Mouse (Mus musculus): ENCODE measurements around the gene Chuk. TPM values are rescaled to one million over a fixed set of nuclear protein-coding genes. Genes with fewer than 3 reads are reported as not detected.

The Chuk gene
- polyA plus RNA-seq, 1 experiment from 2014 or later: 54.2 TPM

- ATAC-seq (ENCODE audit: insufficient number of reproducible peaks, insufficient read depth, low FRiP score, low TSS enrichment): no peak
- Histone ChIP-seq H3K4me2 (replicated peaks) (no peak overlapping the region), H3K9ac (no peak overlapping the region), H3K4me1 (peaks cover 11% of the 10 kb centered on the region), H3K27me3 (no peaks in the 10 kb centered on the region), H3K4me3 (no peak overlapping the region), H3K27ac (no peak overlapping the region), H3K36me3 (peaks cover 6% of the 10 kb centered on the region; the same call in 1 of the 2 replicates), H3K9me3 (no peaks in the 10 kb centered on the region)
- 84% methylated on average over 1 of the region's 1 CpGs for WGBS
Measured at GRCm38 (mm10) chr19:44104393-44104792, 2.9 kb downstream of the Chuk start.

GRCm38 (mm10) chr19:44103001-44103400, 4.3 kb downstream of the Chuk start:
- peaks cover 9% of the 10 kb centered on the region for H3K4me1 ChIP-seq
- H3K9ac ChIP-seq: no peak overlapping the region
- 92% methylated on average over 3 of the region's 3 CpGs for WGBS
- no peaks in the 10 kb centered on the region for H3K9me3 ChIP-seq
- H3K27me3 ChIP-seq: no peaks in the 10 kb centered on the region
- H3K4me2 ChIP-seq (replicated peaks): no peak overlapping the region
- no peak overlapping the region for H3K27ac ChIP-seq
- no peak for ATAC-seq (ENCODE audit: insufficient number of reproducible peaks, insufficient read depth, low FRiP score, low TSS enrichment)
- H3K4me3 ChIP-seq: no peak overlapping the region
- peaks cover 15% of the 10 kb centered on the region; the same call in 1 of the 2 replicates for H3K36me3 ChIP-seq

- H3K4me2 ChIP-seq (replicated peaks): no peak overlapping the region
- no peaks in the 10 kb centered on the region for H3K27me3 ChIP-seq
- peaks cover 30% of the 10 kb centered on the region for H3K36me3 ChIP-seq
- no peaks in the 10 kb centered on the region for H3K4me1 ChIP-seq
- no peak overlapping the region for H3K27ac ChIP-seq
- no peak for ATAC-seq (ENCODE audit: insufficient number of reproducible peaks, insufficient read depth, low FRiP score, low TSS enrichment)
- H3K9me3 ChIP-seq: no peaks in the 10 kb centered on the region; the same call in 1 of the 2 replicates
- no peak overlapping the region for H3K9ac ChIP-seq
- no peak overlapping the region for H3K4me3 ChIP-seq
Measured at GRCm38 (mm10) chr19:44100840-44101239, 6.4 kb downstream of the Chuk start.

- Histone ChIP-seq H3K4me1 (no peaks in the 10 kb centered on the region), H3K4me3 (no peak overlapping the region), H3K27me3 (no peaks in the 10 kb centered on the region), H3K9ac (no peak overlapping the region), H3K4me2 (replicated peaks) (no peak overlapping the region), H3K9me3 (no peaks in the 10 kb centered on the region), H3K27ac (no peak overlapping the region), H3K36me3 (peaks cover 39% of the 10 kb centered on the region)
- no peak for ATAC-seq (ENCODE audit: insufficient number of reproducible peaks, insufficient read depth, low FRiP score, low TSS enrichment)
- WGBS: 69% methylated on average over 3 of the region's 3 CpGs
Measured at GRCm38 (mm10) chr19:44086278-44086677, 21.0 kb downstream of the Chuk start.

GRCm38 (mm10) chr19:44080920-44081319, 26.4 kb downstream of the Chuk start:
- H3K36me3 ChIP-seq: peaks cover 51% of the 10 kb centered on the region
- no peaks in the 10 kb centered on the region for H3K4me1 ChIP-seq
- no peaks in the 10 kb centered on the region for H3K27me3 ChIP-seq
- no peak overlapping the region for H3K4me2 ChIP-seq (replicated peaks)
- no peak overlapping the region for H3K27ac ChIP-seq
- ATAC-seq (ENCODE audit: insufficient number of reproducible peaks, insufficient read depth, low FRiP score, low TSS enrichment): no peak
- no peak overlapping the region for H3K4me3 ChIP-seq
- H3K9ac ChIP-seq: no peak overlapping the region
- no peaks in the 10 kb centered on the region for H3K9me3 ChIP-seq
- WGBS: 86% methylated on average over 2 of the region's 2 CpGs

GRCm38 (mm10) chr19:44080023-44080422, 27.3 kb downstream of the Chuk start:
- Histone ChIP-seq H3K27me3 (no peaks in the 10 kb centered on the region), H3K4me2 (replicated peaks) (no peak overlapping the region), H3K36me3 (peaks cover 59% of the 10 kb centered on the region), H3K27ac (no peak overlapping the region), H3K9ac (no peak overlapping the region), H3K4me1 (no peaks in the 10 kb centered on the region), H3K9me3 (no peaks in the 10 kb centered on the region), H3K4me3 (no peak overlapping the region)
- ATAC-seq (ENCODE audit: insufficient number of reproducible peaks, insufficient read depth, low FRiP score, low TSS enrichment): no peak
- 84% methylated on average over 2 of the region's 2 CpGs for WGBS

GRCm38 (mm10) chr19:44077024-44077423, 30.3 kb downstream of the Chuk start:
- Histone ChIP-seq H3K4me2 (replicated peaks) (no peak overlapping the region), H3K4me1 (no peaks in the 10 kb centered on the region), H3K4me3 (no peak overlapping the region), H3K36me3 (peaks cover 50% of the 10 kb centered on the region), H3K27me3 (no peaks in the 10 kb centered on the region), H3K27ac (no peak overlapping the region), H3K9ac (no peak overlapping the region), H3K9me3 (no peaks in the 10 kb centered on the region)
- ATAC-seq (ENCODE audit: insufficient number of reproducible peaks, insufficient read depth, low FRiP score, low TSS enrichment): no peak
- WGBS: 81% methylated on average over 4 of the region's 4 CpGs

- no peak for ATAC-seq (ENCODE audit: insufficient number of reproducible peaks, insufficient read depth, low FRiP score, low TSS enrichment)
Measured at GRCm38 (mm10) chr19:44076457-44076856, 30.8 kb downstream of the Chuk start.

GRCm38 (mm10) chr19:44074986-44075385, 32.3 kb downstream of the Chuk start:
- H3K4me1 ChIP-seq: no peaks in the 10 kb centered on the region
- H3K9me3 ChIP-seq: no peaks in the 10 kb centered on the region
- H3K27ac ChIP-seq: no peak overlapping the region
- no peak for ATAC-seq (ENCODE audit: insufficient number of reproducible peaks, insufficient read depth, low FRiP score, low TSS enrichment)
- H3K4me2 ChIP-seq (replicated peaks): no peak overlapping the region
- no peak overlapping the region for H3K9ac ChIP-seq
- 79% methylated on average over 11 of the region's 11 CpGs for whole genome bisulfite sequencing
- H3K27me3 ChIP-seq: no peaks in the 10 kb centered on the region
- no peak overlapping the region for H3K4me3 ChIP-seq
- peaks cover 41% of the 10 kb centered on the region for H3K36me3 ChIP-seq

More at GRCm38 (mm10) chr19:44076457-44076856, 30.8 kb downstream of the Chuk start:
- H3K4me3 ChIP-seq: no peak overlapping the region
- no peaks in the 10 kb centered on the region for H3K4me1 ChIP-seq
- 64% methylated on average over 9 of the region's 9 CpGs for WGBS
- no peak overlapping the region for H3K4me2 ChIP-seq (replicated peaks)
- no peak overlapping the region for H3K9ac ChIP-seq
- H3K27me3 ChIP-seq: no peaks in the 10 kb centered on the region
- H3K9me3 ChIP-seq: no peaks in the 10 kb centered on the region
- H3K36me3 ChIP-seq: peaks cover 50% of the 10 kb centered on the region
- H3K27ac ChIP-seq: no peak overlapping the region

GRCm38 (mm10) chr19:44071166-44071565, 36.1 kb downstream of the Chuk start:
- no peak overlapping the region for H3K27ac ChIP-seq
- peaks cover 7% of the 10 kb centered on the region; the same call in 1 of the 2 replicates for H3K4me1 ChIP-seq
- WGBS: 67% methylated on average over 5 of the region's 5 CpGs
- no peaks in the 10 kb centered on the region for H3K9me3 ChIP-seq
- H3K4me3 ChIP-seq: no peak overlapping the region
- no peak overlapping the region for H3K4me2 ChIP-seq (replicated peaks)
- ATAC-seq (ENCODE audit: insufficient number of reproducible peaks, insufficient read depth, low FRiP score, low TSS enrichment): no peak
- H3K27me3 ChIP-seq: no peaks in the 10 kb centered on the region
- H3K36me3 ChIP-seq: peaks cover 16% of the 10 kb centered on the region
- no peak overlapping the region for H3K9ac ChIP-seq

- Histone ChIP-seq H3K27me3 (no peaks in the 10 kb centered on the region), H3K4me2 (replicated peaks) (peak overlapping the region; percentile 82), H3K4me3 (peak overlapping the region; percentile 61), H3K36me3 (peaks cover 4% of the 10 kb centered on the region), H3K4me1 (peaks cover 7% of the 10 kb centered on the region; the same call in 1 of the 2 replicates), H3K9ac (peak overlapping the region; percentile 79), H3K27ac (peak overlapping the region; percentile 33; the same call in 1 of the 2 replicates), H3K9me3 (no peaks in the 10 kb centered on the region)
- ATAC-seq (ENCODE audit: insufficient number of reproducible peaks, insufficient read depth, low FRiP score, low TSS enrichment): no peak
- 6% methylated on average over 4 of the region's 4 CpGs for WGBS
Measured at GRCm38 (mm10) chr19:44069914-44070232, 37.4 kb downstream of the Chuk start.

GRCm38 (mm10) chr19:44069121-44069913, 38.0 kb downstream of the Chuk start, which contains the start of gene Erlin1:
Gene Erlin1, minus strand, starts transcription at chr19:44069785.
- H3K4me1 ChIP-seq: peaks cover 7% of the 10 kb centered on the region; the same call in 1 of the 2 replicates
- H3K36me3 ChIP-seq: peaks cover 3% of the 10 kb centered on the region
- under 1% methylated on average over 75 of the region's 75 CpGs for WGBS
- H3K4me3 ChIP-seq: peak within 1 kb of the TSS; percentile 61
- peak within 1 kb of the TSS; percentile 79 for H3K9ac ChIP-seq
- H3K4me2 ChIP-seq (replicated peaks): peak within 1 kb of the TSS; percentile 82
- no peaks in the 10 kb centered on the region for H3K27me3 ChIP-seq
- peak; percentile 89 for ATAC-seq (ENCODE audit: insufficient number of reproducible peaks, insufficient read depth, low FRiP score, low TSS enrichment)
- peak within 1 kb of the TSS; percentile 33; the same call in 1 of the 2 replicates for H3K27ac ChIP-seq
- H3K9me3 ChIP-seq: no peaks in the 10 kb centered on the region

Data from embryonic facial prominence, embryonic 12.5 days (tissue).